Mouse (Mus musculus) stomach, embryonic 15.5 days (tissue): ENCODE measurements at regions not wholly inside any gene's neighbourhood (a gene's known extent, or its start where the extent isn't known, plus 50 kb on each side); places are given as distances from the start of the nearest gene placed in this dataset.
A peak's percentile ranks its signal among the peaks of the same experiment; 100 is the strongest.

Experiments used
- ATAC-seq: fragments of 200-750 bp; cut with Nextera tagmentation; 2 replicates; pipeline ENCODE4 v1.8.0; 2017; ENCODE audit warnings: low read depth, moderate number of reproducible peaks, moderate TSS enrichment; ENCODE audit not compliant: insufficient read depth, low FRiP score
- H3K27ac ChIP-seq: fragments of 300-500 bp; sonication (generic); 2 replicates; pipeline ENCODE4 v1.5.1; 2015; ENCODE audit warnings: mild to moderate bottlenecking, inconsistent platforms
- H3K27me3 ChIP-seq: fragments of 300-500 bp; sonication (generic); replicated peaks from 2 replicates; pipeline ENCODE4 v1.6.1; 2015; ENCODE audit warnings: inconsistent platforms
- H3K36me3 ChIP-seq: fragments of 300-500 bp; sonication (generic); 2 replicates; pipeline ENCODE4 v1.6.1; 2015; ENCODE audit warnings: inconsistent platforms
- H3K4me1 ChIP-seq: fragments of 300-500 bp; sonication (generic); 2 replicates; pipeline ENCODE4 v1.6.1; 2015; ENCODE audit warnings: inconsistent platforms
- H3K4me2 ChIP-seq: fragments of 300-500 bp; sonication (generic); 2 replicates; pipeline ENCODE4 v1.6.1; 2015; ENCODE audit warnings: mild to moderate bottlenecking, inconsistent platforms
- H3K4me3 ChIP-seq: fragments of 300-500 bp; sonication (generic); replicated peaks from 2 replicates; pipeline ENCODE4 v1.5.1; 2015; ENCODE audit warnings: inconsistent platforms
- H3K9ac ChIP-seq: fragments of 300-500 bp; sonication (generic); 2 replicates; pipeline ENCODE4 v1.6.1; 2015; ENCODE audit warnings: inconsistent platforms
- H3K9me3 ChIP-seq: fragments of 300-500 bp; sonication (generic); 2 replicates; pipeline ENCODE4 v1.6.1; 2016; ENCODE audit warnings: inconsistent platforms
- WGBS: fragments of 180-500 bp; shearing (Covaris S2); methylation state at CpG from one replicate; pipeline ENCODE4 v1.1.7; 2015; 5-methylcytosine and 5-hydroxymethylcytosine counted together

DNA sequence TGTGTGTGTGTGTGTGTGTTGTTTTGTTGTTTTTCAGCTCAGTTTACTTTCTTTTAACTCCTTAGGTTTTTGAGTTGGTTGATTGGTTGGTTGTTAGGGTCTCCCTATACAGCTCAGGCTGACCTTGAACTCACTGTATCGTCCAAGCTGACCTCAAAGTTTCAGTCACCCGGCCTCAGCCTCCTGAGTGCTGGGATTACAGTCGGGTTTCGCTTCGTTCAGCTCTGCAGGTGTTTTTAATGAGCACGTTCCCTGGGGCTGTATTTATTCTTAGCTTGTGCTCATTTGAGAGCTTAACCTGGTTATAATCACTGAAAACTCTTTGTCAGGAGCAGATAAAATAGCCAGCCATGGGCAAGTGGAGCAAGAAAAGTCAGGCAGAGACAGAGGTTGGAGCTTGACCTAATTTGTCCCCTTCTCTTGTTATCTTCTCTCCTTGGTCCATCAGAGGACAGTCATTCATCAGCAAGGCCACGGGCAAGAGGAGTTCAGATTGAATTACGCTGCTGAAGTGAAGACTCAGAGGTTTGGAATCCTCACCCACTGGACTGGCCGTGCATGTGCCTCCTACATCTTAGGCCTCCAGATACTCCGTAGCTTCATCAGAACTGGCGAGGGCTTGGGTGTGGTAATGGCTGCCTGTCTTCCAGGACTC lies 120.5 kb upstream of the Jarid2 start:
- no peak overlapping the region for H3K4me2 ChIP-seq
- H3K9me3 ChIP-seq: no peaks in the 10 kb centered on the region
- H3K27ac ChIP-seq: no peak overlapping the region
- no peak for ATAC-seq
- no peaks in the 10 kb centered on the region for H3K4me1 ChIP-seq
- no peaks in the 10 kb centered on the region for H3K27me3 ChIP-seq
- 52% methylated on average over 11 of the region's 11 CpGs for WGBS
- H3K4me3 ChIP-seq: no peak overlapping the region
- no peak overlapping the region for H3K9ac ChIP-seq
- H3K36me3 ChIP-seq: no peaks in the 10 kb centered on the region

DNA sequence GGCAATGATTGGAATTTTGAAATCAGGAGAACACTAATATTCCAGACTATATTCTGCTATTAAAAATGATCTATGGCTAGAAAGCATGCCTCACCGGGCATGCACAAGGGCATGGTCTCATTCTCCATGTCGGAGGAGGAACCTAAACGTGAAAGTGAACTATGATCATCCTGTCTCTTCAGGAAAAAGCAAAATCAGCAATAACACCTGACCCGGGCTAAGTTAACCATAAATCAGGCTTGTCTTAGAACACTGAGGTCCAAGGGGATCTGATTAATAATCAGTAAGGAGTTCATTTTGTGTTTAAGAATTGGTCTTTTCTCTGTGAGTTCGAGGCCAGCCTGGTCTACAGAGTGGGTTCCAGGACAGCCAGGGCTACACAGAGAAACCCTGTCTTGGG lies 119.7 kb upstream of the Jarid2 start:
- H3K4me1 ChIP-seq: no peaks in the 10 kb centered on the region
- H3K9me3 ChIP-seq: no peaks in the 10 kb centered on the region
- H3K27me3 ChIP-seq: no peaks in the 10 kb centered on the region
- H3K4me2 ChIP-seq: no peak overlapping the region
- H3K27ac ChIP-seq: no peak overlapping the region
- no peaks in the 10 kb centered on the region for H3K36me3 ChIP-seq
- 80% methylated on average over 5 of the region's 5 CpGs for WGBS
- H3K9ac ChIP-seq: no peak overlapping the region
- no peak overlapping the region for H3K4me3 ChIP-seq
- no peak for ATAC-seq

DNA sequence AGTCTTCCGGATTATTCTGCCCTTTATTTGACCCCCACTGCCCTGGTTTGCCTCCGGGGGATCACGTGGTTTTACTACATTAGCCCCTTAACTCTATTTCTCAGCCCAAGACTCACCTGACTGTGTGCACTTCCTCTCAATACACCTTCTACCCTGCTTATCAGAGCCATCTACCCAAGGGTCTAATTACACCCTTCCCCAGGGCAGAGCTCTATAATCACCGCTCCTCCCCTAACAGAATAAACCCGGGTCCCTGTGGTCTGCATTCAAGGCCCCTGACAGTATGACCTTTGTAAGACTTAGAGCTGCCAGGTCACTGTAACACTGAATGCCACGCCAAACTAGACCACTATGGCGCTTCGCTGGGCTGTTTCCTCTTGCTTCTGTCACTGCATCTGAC lies 113.6 kb upstream of the Jarid2 start:
- H3K4me1 ChIP-seq: no peaks in the 10 kb centered on the region
- no peak overlapping the region for H3K4me2 ChIP-seq
- H3K27ac ChIP-seq: no peak overlapping the region
- no peak overlapping the region for H3K4me3 ChIP-seq
- no peaks in the 10 kb centered on the region for H3K36me3 ChIP-seq
- H3K9me3 ChIP-seq: no peaks in the 10 kb centered on the region
- H3K27me3 ChIP-seq: no peaks in the 10 kb centered on the region
- ATAC-seq: no peak
- H3K9ac ChIP-seq: no peak overlapping the region
- 61% methylated on average over 8 of the region's 8 CpGs for WGBS

DNA sequence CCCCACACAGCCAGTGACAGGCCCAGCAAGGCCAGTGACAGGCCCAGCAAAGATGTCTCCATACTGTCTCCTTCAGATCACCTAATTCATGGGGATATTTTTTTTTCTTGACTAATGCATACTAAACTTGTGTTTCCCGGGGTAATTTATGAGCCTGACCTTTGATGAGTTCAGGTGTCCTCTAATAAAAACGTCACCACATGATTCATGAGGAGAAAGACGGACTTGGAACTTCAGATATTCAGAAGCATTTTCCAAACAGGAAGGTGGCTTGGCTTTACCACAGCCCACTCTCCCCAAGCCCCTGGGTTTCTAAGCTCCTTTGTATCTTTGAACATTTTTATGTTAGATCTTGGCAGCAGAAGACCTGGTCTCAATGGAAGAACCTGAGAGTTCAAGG lies 110.9 kb upstream of the Jarid2 start:
- no peaks in the 10 kb centered on the region for H3K27me3 ChIP-seq
- no peak overlapping the region for H3K9ac ChIP-seq
- H3K27ac ChIP-seq: no peak overlapping the region
- 46% methylated on average over 3 of the region's 3 CpGs for WGBS
- H3K9me3 ChIP-seq: no peaks in the 10 kb centered on the region
- peaks cover 11% of the 10 kb centered on the region for H3K4me1 ChIP-seq
- no peak overlapping the region for H3K4me2 ChIP-seq
- ATAC-seq: no peak
- H3K4me3 ChIP-seq: no peak overlapping the region
- no peaks in the 10 kb centered on the region for H3K36me3 ChIP-seq

DNA sequence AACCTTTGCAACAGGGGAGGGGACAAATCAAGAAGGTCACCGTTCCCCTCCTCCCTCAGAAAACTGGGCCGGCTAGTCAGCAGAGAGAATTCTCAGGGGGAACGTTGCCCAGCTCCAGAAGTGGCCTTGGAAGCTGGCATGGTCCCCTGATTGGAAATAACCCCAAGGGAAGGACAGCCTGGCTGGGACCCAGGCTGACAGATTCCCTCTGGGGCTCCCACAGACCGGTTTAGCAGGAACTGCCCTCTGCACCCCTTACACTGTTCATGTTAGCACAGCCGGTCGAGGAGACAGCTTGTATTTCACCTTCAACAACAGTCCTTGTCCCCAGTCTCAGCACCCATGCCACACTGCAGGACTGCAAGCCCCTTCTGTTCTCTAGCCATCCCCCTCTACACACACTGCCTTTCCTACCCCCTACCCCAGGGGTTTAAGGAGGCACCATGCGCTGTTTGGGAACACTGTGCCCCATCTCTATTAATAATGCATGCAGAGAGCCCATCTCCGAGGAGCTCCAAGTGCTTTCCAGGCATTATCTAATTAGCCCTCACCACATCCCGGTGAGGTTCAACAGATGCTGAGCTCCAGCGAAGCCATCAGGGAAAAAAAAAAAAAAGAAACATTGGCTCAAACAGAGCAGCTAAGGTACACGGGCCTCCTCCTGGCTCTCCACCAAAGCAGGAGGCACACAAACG lies 106.5 kb upstream of the Jarid2 start:
- Histone ChIP-seq H3K4me1 (peaks cover 11% of the 10 kb centered on the region), H3K4me3 (no peak overlapping the region), H3K27me3 (no peaks in the 10 kb centered on the region), H3K9me3 (no peaks in the 10 kb centered on the region), H3K27ac (peak overlapping the region; percentile 65; the same call in 1 of the 2 replicates), H3K4me2 (0 out of 2 replicates have a peak overlapping the region, but pooled peaks have one; percentile 16), H3K9ac (no peak overlapping the region), H3K36me3 (no peaks in the 10 kb centered on the region)
- WGBS: 38% methylated on average over 12 of the region's 12 CpGs
- ATAC-seq: peak; percentile 61; the same call in 1 of the 2 replicates

DNA sequence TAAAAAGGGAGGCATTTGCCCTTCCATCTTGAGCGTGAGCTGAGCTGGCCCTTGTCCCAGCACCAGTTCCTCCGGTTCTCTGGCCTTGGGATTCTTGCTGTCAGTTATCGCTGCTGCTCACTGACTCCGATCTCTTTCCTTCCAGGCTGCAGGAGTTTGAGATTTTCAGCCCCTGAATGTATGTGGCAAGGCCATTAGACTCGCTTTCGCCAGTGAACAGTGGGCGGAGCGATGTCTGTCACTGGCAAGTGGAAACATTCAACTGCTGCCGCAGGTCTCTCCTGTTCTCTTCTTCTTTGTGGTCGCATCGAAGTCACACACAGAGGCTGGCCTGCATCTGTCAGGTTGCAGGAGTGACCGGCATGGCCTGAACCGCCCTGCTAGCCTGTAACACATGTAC lies 104.6 kb upstream of the Jarid2 start:
- Histone ChIP-seq H3K9ac (no peak overlapping the region), H3K4me3 (no peak overlapping the region), H3K4me1 (peaks cover 11% of the 10 kb centered on the region), H3K4me2 (no peak overlapping the region), H3K27me3 (no peaks in the 10 kb centered on the region), H3K27ac (no peak overlapping the region), H3K9me3 (no peaks in the 10 kb centered on the region), H3K36me3 (no peaks in the 10 kb centered on the region)
- WGBS: 62% methylated on average over 13 of the region's 13 CpGs
- no peak for ATAC-seq

DNA sequence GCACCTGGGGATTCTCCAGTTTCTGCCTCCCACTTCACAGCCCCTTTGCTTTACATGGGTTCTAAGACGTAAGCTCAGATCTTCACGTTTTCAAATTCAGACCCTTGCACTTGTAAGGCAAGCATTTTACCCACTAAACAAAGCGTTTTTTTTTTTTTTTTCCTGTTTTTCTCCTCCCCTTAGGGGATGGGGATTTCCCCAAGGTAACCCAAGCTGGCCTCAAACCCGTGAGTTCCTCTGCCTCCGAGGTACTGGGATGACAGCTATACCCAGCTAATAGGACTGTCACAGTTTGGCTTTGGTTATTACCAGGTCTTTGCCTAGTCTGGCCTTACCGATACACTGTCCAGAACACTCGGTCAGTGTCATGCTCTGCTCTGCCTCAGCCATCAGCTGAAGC lies 103.5 kb upstream of the Jarid2 start:
- Histone ChIP-seq H3K36me3 (no peaks in the 10 kb centered on the region), H3K4me3 (no peak overlapping the region), H3K27me3 (no peaks in the 10 kb centered on the region), H3K9me3 (no peaks in the 10 kb centered on the region), H3K4me1 (peaks cover 11% of the 10 kb centered on the region), H3K27ac (no peak overlapping the region), H3K9ac (no peak overlapping the region), H3K4me2 (no peak overlapping the region)
- no peak for ATAC-seq
- 61% methylated on average over 7 of the region's 7 CpGs for WGBS

DNA sequence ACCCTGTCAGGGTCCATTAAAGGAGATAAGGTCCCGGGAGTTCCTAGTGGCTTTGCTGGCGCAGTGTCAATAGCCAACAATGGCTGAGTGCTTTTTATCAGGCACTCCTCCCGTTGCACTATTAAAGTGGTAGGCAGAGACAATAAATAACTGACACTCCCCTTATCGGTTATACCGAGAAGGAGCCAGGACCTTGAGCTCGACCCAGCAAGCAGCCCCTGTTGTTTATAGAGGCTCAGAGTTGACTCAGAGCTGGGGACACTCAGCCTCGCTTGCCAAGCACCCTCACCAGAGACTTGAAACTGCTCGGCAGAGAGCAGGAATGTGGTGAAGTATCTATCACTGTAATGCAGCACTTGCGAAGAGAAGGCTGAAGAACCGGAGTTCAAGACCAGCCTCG lies 102.5 kb upstream of the Jarid2 start:
- Histone ChIP-seq H3K9ac (no peak overlapping the region), H3K9me3 (no peaks in the 10 kb centered on the region), H3K4me3 (no peak overlapping the region), H3K4me1 (peaks cover 11% of the 10 kb centered on the region), H3K27ac (no peak overlapping the region), H3K4me2 (no peak overlapping the region), H3K27me3 (no peaks in the 10 kb centered on the region), H3K36me3 (no peaks in the 10 kb centered on the region)
- ATAC-seq: peak; percentile 47; the same call in 1 of the 2 replicates
- 35% methylated on average over 11 of the region's 11 CpGs for WGBS

DNA sequence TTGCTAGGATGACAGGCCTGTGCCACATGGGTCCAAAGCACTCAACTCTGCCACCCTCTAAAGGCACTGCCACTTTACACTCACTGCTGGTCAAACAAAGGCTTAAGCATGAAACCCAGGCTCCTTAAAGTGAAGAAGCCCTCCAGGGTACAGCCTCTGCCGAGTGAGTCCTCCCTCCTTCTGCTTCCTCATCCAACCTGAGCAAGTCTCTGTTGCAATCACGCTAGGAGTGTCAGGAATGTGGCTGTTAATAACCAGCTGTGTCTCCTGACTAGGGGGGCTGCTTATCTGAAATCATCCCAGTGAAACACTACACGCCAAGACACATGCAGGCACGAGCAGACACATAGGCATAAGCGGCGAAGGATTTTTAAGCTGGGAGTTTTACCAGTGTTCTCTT lies 99.2 kb upstream of the Jarid2 start:
- ATAC-seq: no peak
- no peak overlapping the region for H3K9ac ChIP-seq
- 55% methylated on average over 6 of the region's 6 CpGs for WGBS

DNA sequence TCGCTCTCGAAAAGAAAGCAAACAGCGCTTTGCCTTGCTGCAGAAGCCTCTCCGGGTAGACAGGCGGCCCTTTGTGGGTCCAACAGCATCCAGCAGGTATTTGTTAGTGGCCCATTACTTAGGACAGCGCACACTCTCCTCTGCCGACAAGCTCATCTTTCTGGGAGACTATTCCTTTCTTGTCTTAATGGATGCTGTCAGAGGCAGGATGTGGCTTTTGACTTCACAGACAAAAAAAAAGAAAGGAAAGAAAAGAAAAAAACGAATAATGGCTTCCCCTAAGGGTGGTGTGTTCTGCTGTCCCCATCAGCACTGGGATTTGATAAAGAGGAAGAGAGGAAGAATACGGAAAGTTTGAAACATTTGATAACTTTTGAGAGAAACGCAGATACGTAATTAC lies 94.7 kb upstream of the Jarid2 start:
- Histone ChIP-seq H3K4me3 (no peak overlapping the region), H3K9me3 (no peaks in the 10 kb centered on the region), H3K27ac (no peak overlapping the region), H3K4me2 (peak overlapping the region; percentile 27; the same call in 1 of the 2 replicates), H3K27me3 (no peaks in the 10 kb centered on the region), H3K9ac (no peak overlapping the region), H3K4me1 (peaks cover 12% of the 10 kb centered on the region; the same call in 1 of the 2 replicates), H3K36me3 (no peaks in the 10 kb centered on the region)
- 15% methylated on average over 11 of the region's 11 CpGs for WGBS
- no peak for ATAC-seq

More for the DNA sequence above, 99.2 kb upstream of the Jarid2 start:
- H3K9me3 ChIP-seq: no peaks in the 10 kb centered on the region
- no peak overlapping the region for H3K27ac ChIP-seq
- no peaks in the 10 kb centered on the region for H3K36me3 ChIP-seq
- H3K27me3 ChIP-seq: no peaks in the 10 kb centered on the region
- H3K4me2 ChIP-seq: no peak overlapping the region
- peaks cover 5% of the 10 kb centered on the region; the same call in 1 of the 2 replicates for H3K4me1 ChIP-seq
- no peak overlapping the region for H3K4me3 ChIP-seq

DNA sequence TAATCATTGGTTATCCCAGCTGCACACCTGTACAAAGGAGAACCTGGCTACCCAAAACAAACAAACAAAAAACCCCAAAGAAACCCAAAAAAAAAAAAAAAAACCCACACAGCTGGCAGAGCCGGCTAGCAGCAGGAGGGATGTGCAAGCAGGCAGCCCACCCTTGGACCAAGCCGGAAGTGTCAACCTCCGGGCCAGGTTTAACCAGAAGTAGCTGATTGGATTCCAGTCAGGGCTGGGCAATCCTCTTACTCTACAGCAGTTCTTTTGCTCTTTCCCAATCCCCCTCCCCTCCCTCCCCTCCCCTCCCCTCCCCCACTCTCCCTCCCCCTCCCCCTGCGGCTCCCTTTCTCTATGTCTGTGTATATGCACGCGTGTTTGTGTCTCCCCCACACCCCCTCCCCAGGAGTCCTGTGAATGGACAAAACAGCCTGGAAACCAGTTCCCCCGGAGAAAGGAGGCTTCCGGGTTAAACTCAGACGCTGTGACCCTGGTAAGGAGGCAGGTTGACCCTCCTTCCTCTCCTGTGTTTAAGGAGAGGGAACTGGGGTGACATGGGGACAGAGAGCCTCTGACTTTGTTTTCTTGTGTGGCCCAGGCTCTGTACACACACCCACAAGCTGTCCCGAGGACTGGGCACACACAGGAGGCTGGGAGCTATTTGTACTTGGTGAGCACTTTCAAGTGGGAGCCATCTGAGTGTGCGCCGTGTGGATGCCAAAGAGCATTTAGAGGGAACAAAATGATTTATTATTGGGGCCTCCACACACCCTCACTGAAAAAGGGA lies 93.9 kb upstream of the Jarid2 start:
- 13% methylated on average over 9 of the region's 12 CpGs for WGBS
- H3K9me3 ChIP-seq: no peaks in the 10 kb centered on the region

DNA sequence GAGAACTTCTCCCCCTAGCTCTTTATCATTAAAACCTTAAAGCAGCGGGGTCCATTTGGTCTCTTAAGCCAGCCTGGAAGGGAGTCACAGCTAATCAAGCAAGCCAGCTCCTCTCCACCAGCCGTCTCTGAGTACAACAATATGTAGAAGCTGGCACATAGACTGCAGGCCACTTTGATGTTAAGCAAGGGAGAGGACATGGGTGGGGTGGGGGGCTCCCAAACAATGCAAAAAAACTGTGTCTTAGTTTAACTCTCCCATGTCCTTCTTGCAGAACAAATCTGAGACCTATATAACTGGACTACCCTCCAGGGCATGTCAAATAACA lies 93.3 kb upstream of the Jarid2 start:
- no peak overlapping the region for H3K27ac ChIP-seq
- H3K36me3 ChIP-seq: no peaks in the 10 kb centered on the region
- H3K9me3 ChIP-seq: no peaks in the 10 kb centered on the region
- H3K27me3 ChIP-seq: no peaks in the 10 kb centered on the region
- no peak overlapping the region for H3K9ac ChIP-seq
- no peak overlapping the region for H3K4me3 ChIP-seq
- WGBS: 43% methylated on average over 2 of the region's 2 CpGs
- H3K4me2 ChIP-seq: peak overlapping the region; percentile 32
- peaks cover 12% of the 10 kb centered on the region; the same call in 1 of the 2 replicates for H3K4me1 ChIP-seq
- ATAC-seq: no peak

More for the DNA sequence above, 93.9 kb upstream of the Jarid2 start:
- H3K9ac ChIP-seq: no peak overlapping the region
- no peak overlapping the region for H3K27ac ChIP-seq
- H3K27me3 ChIP-seq: no peaks in the 10 kb centered on the region
- no peaks in the 10 kb centered on the region for H3K36me3 ChIP-seq
- no peak overlapping the region for H3K4me3 ChIP-seq
- peak; percentile 31; the same call in 1 of the 2 replicates for ATAC-seq
- peaks cover 12% of the 10 kb centered on the region; the same call in 1 of the 2 replicates for H3K4me1 ChIP-seq
- peak overlapping the region; percentile 32 for H3K4me2 ChIP-seq
